Mouse (Mus musculus): ENCODE results near the gene Prx. TPM values are rescaled to one million over a fixed set of nuclear protein-coding genes. Genes with fewer than 3 reads are reported as not detected.
A peak's percentile ranks its signal among the peaks of the same experiment; 100 is the strongest.
"Not testable (repeated sequence)": the region's sequence is repeated elsewhere in the genome, so short reads cannot be mapped to it uniquely, and the experiment has no call there.

The Prx gene
- polyA plus RNA-seq, 2 experiments, result 2.1 to 6.6 TPM

GRCm38 (mm10) chr7:27493450-27493849, 5.7 kb upstream of the Prx start:
- TF ChIP-seq POLR2A (IDR thresholded peaks at IDR 0.05; ENCODE audit: borderline replicate concordance, extremely low read depth, insufficient read depth, insufficient read length), result no peak
- Histone ChIP-seq H3K27me3 (ENCODE audit: control insufficient read depth, insufficient read depth, low read length) (no peaks in the 10 kb centered on the region), H3K9me3 (ENCODE audit: control insufficient read depth, low read length) (no peaks in the 10 kb centered on the region), H3K4me1 (ENCODE audit: control insufficient read depth, insufficient read depth, low read length) (peaks cover 17% of the 10 kb centered on the region), H3K27ac (replicated peaks; ENCODE audit: low read depth, low read length) (no peak overlapping the region), H3K4me2 (replicated peaks; ENCODE audit: low read depth, low read length, severe bottlenecking) (no peak overlapping the region), H3K9ac (ENCODE audit: low read depth, low read length, severe bottlenecking) (no peak overlapping the region), H3K4me3 (replicated peaks; ENCODE audit: low read length) (no peak overlapping the region), H3K36me3 (ENCODE audit: control insufficient read depth, insufficient read depth, low read length) (peaks cover 11% of the 10 kb centered on the region)
- ATAC-seq (ENCODE audit: low FRiP score, low read depth) (no peak), DNase-seq (ENCODE audit: low spot score) (no peak)
- WGBS, result 89% methylated on average over 5 of the region's 5 CpGs

- H3K4me3 ChIP-seq (replicated peaks; ENCODE audit: low read length); ATAC-seq (ENCODE audit: low FRiP score, low read depth); H3K27me3 ChIP-seq (ENCODE audit: control insufficient read depth, insufficient read depth, low read length); H3K36me3 ChIP-seq (ENCODE audit: control insufficient read depth, insufficient read depth, low read length); DNase-seq (ENCODE audit: low spot score); H3K9ac ChIP-seq (ENCODE audit: low read depth, low read length, severe bottlenecking); H3K27ac ChIP-seq (replicated peaks; ENCODE audit: low read depth, low read length); H3K9me3 ChIP-seq (ENCODE audit: control insufficient read depth, low read length); H3K4me2 ChIP-seq (replicated peaks; ENCODE audit: low read depth, low read length, severe bottlenecking): not testable (repeated sequence)
- WGBS, result 88% methylated on average over 9 of the region's 9 CpGs
- H3K4me1 ChIP-seq (ENCODE audit: control insufficient read depth, insufficient read depth, low read length), result peaks cover 15% of the 10 kb centered on the region
Measured at GRCm38 (mm10) chr7:27494659-27495367, 4.3 kb upstream of the Prx start.

GRCm38 (mm10) chr7:27501620-27502019, 2.5 kb downstream of the Prx start:
- H3K4me2 ChIP-seq (replicated peaks; ENCODE audit: low read depth, low read length, severe bottlenecking), result no peak overlapping the region
- no peaks in the 10 kb centered on the region for H3K36me3 ChIP-seq (ENCODE audit: control insufficient read depth, insufficient read depth, low read length)
- peaks cover 5% of the 10 kb centered on the region for H3K4me1 ChIP-seq (ENCODE audit: control insufficient read depth, insufficient read depth, low read length)
- H3K27me3 ChIP-seq (ENCODE audit: control insufficient read depth, insufficient read depth, low read length), result no peaks in the 10 kb centered on the region
- H3K9ac ChIP-seq (ENCODE audit: low read depth, low read length, severe bottlenecking), result no peak overlapping the region
- H3K27ac ChIP-seq (replicated peaks; ENCODE audit: low read depth, low read length), result no peak overlapping the region
- ATAC-seq (ENCODE audit: low FRiP score, low read depth), result no peak
- no peak for DNase-seq (ENCODE audit: low spot score)
- no peak overlapping the region for H3K4me3 ChIP-seq (replicated peaks; ENCODE audit: low read length)
- TF ChIP-seq POLR2A (IDR thresholded peaks at IDR 0.05; ENCODE audit: borderline replicate concordance, extremely low read depth, insufficient read depth, insufficient read length), result no peak
- no peaks in the 10 kb centered on the region for H3K9me3 ChIP-seq (ENCODE audit: control insufficient read depth, low read length)
- 65% methylated on average over 4 of the region's 4 CpGs for WGBS

- Histone ChIP-seq H3K9ac (ENCODE audit: low read depth, low read length, severe bottlenecking) (no peak overlapping the region), H3K4me2 (replicated peaks; ENCODE audit: low read depth, low read length, severe bottlenecking) (peak overlapping the region; percentile 57), H3K4me1 (ENCODE audit: control insufficient read depth, insufficient read depth, low read length) (no peaks in the 10 kb centered on the region; the same call in 1 of the 2 replicates), H3K4me3 (replicated peaks; ENCODE audit: low read length) (peak overlapping the region; percentile 53), H3K27ac (replicated peaks; ENCODE audit: low read depth, low read length) (peak overlapping the region; percentile 97; the same call in 1 of the 2 replicates), H3K9me3 (ENCODE audit: control insufficient read depth, low read length) (no peaks in the 10 kb centered on the region), H3K27me3 (ENCODE audit: control insufficient read depth, insufficient read depth, low read length) (no peaks in the 10 kb centered on the region), H3K36me3 (ENCODE audit: control insufficient read depth, insufficient read depth, low read length) (no peaks in the 10 kb centered on the region)
- ATAC-seq (ENCODE audit: low FRiP score, low read depth) (no peak), DNase-seq (ENCODE audit: low spot score) (peak; percentile 55)
- TF ChIP-seq POLR2A (IDR thresholded peaks at IDR 0.05; ENCODE audit: borderline replicate concordance, extremely low read depth, insufficient read depth, insufficient read length), result no peak
- WGBS, result 28% methylated on average over 9 of the region's 9 CpGs
Measured at GRCm38 (mm10) chr7:27506765-27507370, 7.7 kb downstream of the Prx start.

- Histone ChIP-seq H3K36me3 (ENCODE audit: control insufficient read depth, insufficient read depth, low read length) (no peaks in the 10 kb centered on the region), H3K4me3 (replicated peaks; ENCODE audit: low read length) (peak overlapping the region; percentile 53), H3K27ac (replicated peaks; ENCODE audit: low read depth, low read length) (peak overlapping the region; percentile 97), H3K27me3 (ENCODE audit: control insufficient read depth, insufficient read depth, low read length) (no peaks in the 10 kb centered on the region), H3K4me1 (ENCODE audit: control insufficient read depth, insufficient read depth, low read length) (no peaks in the 10 kb centered on the region; the same call in 1 of the 2 replicates), H3K9me3 (ENCODE audit: control insufficient read depth, low read length) (no peaks in the 10 kb centered on the region), H3K4me2 (replicated peaks; ENCODE audit: low read depth, low read length, severe bottlenecking) (peak overlapping the region; percentile 57), H3K9ac (ENCODE audit: low read depth, low read length, severe bottlenecking) (peak overlapping the region; percentile 64)
- peak; percentile 96 for DNase-seq (ENCODE audit: low spot score)
- peak; percentile 98; the same call in 1 of the 2 replicates for TF ChIP-seq POLR2A (IDR thresholded peaks at IDR 0.05; ENCODE audit: borderline replicate concordance, extremely low read depth, insufficient read depth, insufficient read length)
- WGBS, result 3% methylated on average over 52 of the region's 54 CpGs
- peak; percentile 96 for ATAC-seq (ENCODE audit: low FRiP score, low read depth)
Measured at GRCm38 (mm10) chr7:27507711-27508647, 8.9 kb downstream of the Prx start.
